Mouse (Mus musculus): Measurements from ENCODE around the gene Ipo13. TPM values are rescaled to one million over a fixed set of nuclear protein-coding genes. Genes with fewer than 3 reads are reported as not detected.
A peak's percentile ranks its signal among the peaks of the same experiment; 100 is the strongest.

Gene Ipo13
- polyA plus RNA-seq, 1 experiment from 2014 or later = 64.1 TPM

GRCm38 (mm10) chr4:117918261-117918660, 3.5 kb upstream of the Ipo13 start:
- no peak overlapping the region for H3K4me3 ChIP-seq (ENCODE audit: low read depth, low read length)
- H3K36me3 ChIP-seq (ENCODE audit: control insufficient read depth, insufficient read depth, low read length) = no peaks in the 10 kb centered on the region
- no peak overlapping the region for H3K27ac ChIP-seq (ENCODE audit: low read depth, low read length)
- no peak overlapping the region for H3K9ac ChIP-seq (ENCODE audit: low read length)
- H3K4me2 ChIP-seq (ENCODE audit: low read length) = no peak overlapping the region
- peaks cover 12% of the 10 kb centered on the region for H3K4me1 ChIP-seq (ENCODE audit: control insufficient read depth, insufficient read depth, low read length)
- 60% methylated on average over 3 of the region's 3 CpGs for WGBS
- no peaks in the 10 kb centered on the region for H3K9me3 ChIP-seq (replicated peaks; ENCODE audit: control insufficient read depth, low read length)
- ATAC-seq (no peak), DNase-seq (ENCODE audit: low spot score) (no peak)
- no peaks in the 10 kb centered on the region for H3K27me3 ChIP-seq (replicated peaks; ENCODE audit: control insufficient read depth, insufficient read depth, low read length)

- no peaks in the 10 kb centered on the region for H3K9me3 ChIP-seq (replicated peaks; ENCODE audit: control insufficient read depth, low read length)
- H3K4me3 ChIP-seq (ENCODE audit: low read depth, low read length) = no peak overlapping the region
- H3K4me2 ChIP-seq (ENCODE audit: low read length) = no peak overlapping the region
- H3K4me1 ChIP-seq (ENCODE audit: control insufficient read depth, insufficient read depth, low read length) = peaks cover 16% of the 10 kb centered on the region
- ATAC-seq = no peak
- no peak overlapping the region for H3K9ac ChIP-seq (ENCODE audit: low read length)
- no peak overlapping the region for H3K27ac ChIP-seq (ENCODE audit: low read depth, low read length)
- 95% methylated on average over 4 of the region's 4 CpGs for WGBS
- H3K36me3 ChIP-seq (ENCODE audit: control insufficient read depth, insufficient read depth, low read length) = no peaks in the 10 kb centered on the region
- no peaks in the 10 kb centered on the region for H3K27me3 ChIP-seq (replicated peaks; ENCODE audit: control insufficient read depth, insufficient read depth, low read length)
- no peak for DNase-seq (ENCODE audit: low spot score)
Observed at GRCm38 (mm10) chr4:117917847-117918246, 3.0 kb upstream of the Ipo13 start.

- Histone ChIP-seq H3K36me3 (ENCODE audit: control insufficient read depth, insufficient read depth, low read length) (no peaks in the 10 kb centered on the region; the same call in 1 of the 2 replicates), H3K27ac (ENCODE audit: low read depth, low read length) (no peak overlapping the region), H3K4me1 (ENCODE audit: control insufficient read depth, insufficient read depth, low read length) (peaks cover 17% of the 10 kb centered on the region), H3K9me3 (replicated peaks; ENCODE audit: control insufficient read depth, low read length) (no peaks in the 10 kb centered on the region), H3K9ac (ENCODE audit: low read length) (no peak overlapping the region), H3K27me3 (replicated peaks; ENCODE audit: control insufficient read depth, insufficient read depth, low read length) (no peaks in the 10 kb centered on the region), H3K4me2 (ENCODE audit: low read length) (no peak overlapping the region), H3K4me3 (ENCODE audit: low read depth, low read length) (no peak overlapping the region)
- DNase-seq (ENCODE audit: low spot score) (no peak), ATAC-seq (no peak)
- 92% methylated on average over 4 of the region's 4 CpGs for WGBS
Observed at GRCm38 (mm10) chr4:117917402-117917801, 2.6 kb upstream of the Ipo13 start.

GRCm38 (mm10) chr4:117916386-117916785, 1.6 kb upstream of the Ipo13 start:
- no peaks in the 10 kb centered on the region for H3K27me3 ChIP-seq (replicated peaks; ENCODE audit: control insufficient read depth, insufficient read depth, low read length)
- 94% methylated on average over 5 of the region's 5 CpGs for WGBS
- peaks cover 17% of the 10 kb centered on the region for H3K4me1 ChIP-seq (ENCODE audit: control insufficient read depth, insufficient read depth, low read length)
- no peak overlapping the region for H3K27ac ChIP-seq (ENCODE audit: low read depth, low read length)
- ATAC-seq (no peak), DNase-seq (ENCODE audit: low spot score) (no peak)
- H3K4me3 ChIP-seq (ENCODE audit: low read depth, low read length) = no peak overlapping the region; the same call in 1 of the 2 replicates
- peak overlapping the region; percentile 99; the same call in 1 of the 2 replicates for H3K4me2 ChIP-seq (ENCODE audit: low read length)
- H3K36me3 ChIP-seq (ENCODE audit: control insufficient read depth, insufficient read depth, low read length) = peaks cover 9% of the 10 kb centered on the region
- no peak overlapping the region for H3K9ac ChIP-seq (ENCODE audit: low read length)
- no peaks in the 10 kb centered on the region for H3K9me3 ChIP-seq (replicated peaks; ENCODE audit: control insufficient read depth, low read length)

- 0 out of 2 replicates have a peak, but pooled peaks have one; percentile 1 for ATAC-seq
- Histone ChIP-seq H3K36me3 (ENCODE audit: control insufficient read depth, insufficient read depth, low read length) (peaks cover 17% of the 10 kb centered on the region), H3K27ac (ENCODE audit: low read depth, low read length) (no peak overlapping the region), H3K4me1 (ENCODE audit: control insufficient read depth, insufficient read depth, low read length) (peaks cover 17% of the 10 kb centered on the region), H3K4me3 (ENCODE audit: low read depth, low read length) (peak overlapping the region; percentile 77), H3K9me3 (replicated peaks; ENCODE audit: control insufficient read depth, low read length) (no peaks in the 10 kb centered on the region), H3K27me3 (replicated peaks; ENCODE audit: control insufficient read depth, insufficient read depth, low read length) (no peaks in the 10 kb centered on the region), H3K4me2 (ENCODE audit: low read length) (peak overlapping the region; percentile 99), H3K9ac (ENCODE audit: low read length) (peak overlapping the region; percentile 86)
- 4% methylated on average over 19 of the region's 19 CpGs for WGBS
- DNase-seq (ENCODE audit: low spot score) = peak; percentile 17
Observed at GRCm38 (mm10) chr4:117915489-117916105, 798 bp upstream of the Ipo13 start.

- Histone ChIP-seq H3K27ac (ENCODE audit: low read depth, low read length) (peak overlapping the region; percentile 75; the same call in 1 of the 2 replicates), H3K27me3 (replicated peaks; ENCODE audit: control insufficient read depth, insufficient read depth, low read length) (no peaks in the 10 kb centered on the region), H3K9me3 (replicated peaks; ENCODE audit: control insufficient read depth, low read length) (no peaks in the 10 kb centered on the region), H3K4me1 (ENCODE audit: control insufficient read depth, insufficient read depth, low read length) (peaks cover 27% of the 10 kb centered on the region), H3K4me3 (ENCODE audit: low read depth, low read length) (peak overlapping the region; percentile 77), H3K4me2 (ENCODE audit: low read length) (peak overlapping the region; percentile 99), H3K9ac (ENCODE audit: low read length) (peak overlapping the region; percentile 86), H3K36me3 (ENCODE audit: control insufficient read depth, insufficient read depth, low read length) (peaks cover 17% of the 10 kb centered on the region)
- WGBS = 14% methylated on average over 8 of the region's 8 CpGs
- ATAC-seq = no peak
- DNase-seq (ENCODE audit: low spot score) = no peak
Observed at GRCm38 (mm10) chr4:117914031-117914430, 768 bp downstream of the Ipo13 start.

GRCm38 (mm10) chr4:117913421-117913820, 1.4 kb downstream of the Ipo13 start:
- ATAC-seq (no peak), DNase-seq (ENCODE audit: low spot score) (peak; percentile 8)
- Histone ChIP-seq H3K4me2 (ENCODE audit: low read length) (peak overlapping the region; percentile 99), H3K27me3 (replicated peaks; ENCODE audit: control insufficient read depth, insufficient read depth, low read length) (no peaks in the 10 kb centered on the region), H3K36me3 (ENCODE audit: control insufficient read depth, insufficient read depth, low read length) (peaks cover 17% of the 10 kb centered on the region), H3K27ac (ENCODE audit: low read depth, low read length) (0 out of 2 replicates have a peak overlapping the region, but pooled peaks have one; percentile 21), H3K9ac (ENCODE audit: low read length) (peak overlapping the region; percentile 86), H3K9me3 (replicated peaks; ENCODE audit: control insufficient read depth, low read length) (no peaks in the 10 kb centered on the region), H3K4me1 (ENCODE audit: control insufficient read depth, insufficient read depth, low read length) (peaks cover 33% of the 10 kb centered on the region), H3K4me3 (ENCODE audit: low read depth, low read length) (peak overlapping the region; percentile 77)
- 29% methylated on average over 3 of the region's 3 CpGs for WGBS

- WGBS = 69% methylated on average over 7 of the region's 7 CpGs
Observed at GRCm38 (mm10) chr4:117912685-117913273, 2.0 kb downstream of the Ipo13 start.

GRCm38 (mm10) chr4:117912131-117912561, 2.7 kb downstream of the Ipo13 start:
- 91% methylated on average over 13 of the region's 13 CpGs for whole genome bisulfite sequencing
- Histone ChIP-seq H3K9me3 (replicated peaks; ENCODE audit: control insufficient read depth, low read length) (no peaks in the 10 kb centered on the region), H3K27me3 (replicated peaks; ENCODE audit: control insufficient read depth, insufficient read depth, low read length) (no peaks in the 10 kb centered on the region), H3K27ac (ENCODE audit: low read depth, low read length) (no peak overlapping the region), H3K4me3 (ENCODE audit: low read depth, low read length) (no peak overlapping the region), H3K4me2 (ENCODE audit: low read length) (0 out of 2 replicates have a peak overlapping the region, but pooled peaks have one; percentile 99), H3K9ac (ENCODE audit: low read length) (no peak overlapping the region), H3K4me1 (ENCODE audit: control insufficient read depth, insufficient read depth, low read length) (peaks cover 34% of the 10 kb centered on the region), H3K36me3 (ENCODE audit: control insufficient read depth, insufficient read depth, low read length) (peaks cover 17% of the 10 kb centered on the region)
- no peak for ATAC-seq
- no peak for DNase-seq (ENCODE audit: low spot score)

More at GRCm38 (mm10) chr4:117912685-117913273, 2.0 kb downstream of the Ipo13 start:
- Histone ChIP-seq H3K9me3 (replicated peaks; ENCODE audit: control insufficient read depth, low read length) (no peaks in the 10 kb centered on the region), H3K9ac (ENCODE audit: low read length) (peak overlapping the region; percentile 86), H3K4me1 (ENCODE audit: control insufficient read depth, insufficient read depth, low read length) (peaks cover 34% of the 10 kb centered on the region), H3K27me3 (replicated peaks; ENCODE audit: control insufficient read depth, insufficient read depth, low read length) (no peaks in the 10 kb centered on the region), H3K36me3 (ENCODE audit: control insufficient read depth, insufficient read depth, low read length) (peaks cover 17% of the 10 kb centered on the region), H3K4me3 (ENCODE audit: low read depth, low read length) (0 out of 2 replicates have a peak overlapping the region, but pooled peaks have one; percentile 77), H3K4me2 (ENCODE audit: low read length) (peak overlapping the region; percentile 99), H3K27ac (ENCODE audit: low read depth, low read length) (no peak overlapping the region)
- ATAC-seq = no peak
- no peak for DNase-seq (ENCODE audit: low spot score)
